Mouse (Mus musculus) liver, embryonic 12.5 days (tissue): ENCODE measurements at regions not wholly inside any gene's neighbourhood (a gene's known extent, or its start where the extent isn't known, plus 50 kb on each side); places are given as distances from the start of the nearest gene placed in this dataset.

Experiments
- ATAC-seq: fragments of 200-750 bp; cut with Nextera tagmentation; 2 replicates; pipeline ENCODE4 v1.8.0; 2017; ENCODE audit warnings: moderate number of reproducible peaks, mild to moderate bottlenecking, moderate library complexity
- H3K27ac ChIP-seq: fragments of 300-500 bp; sonication (generic); 2 replicates; pipeline ENCODE4 v1.5.1; 2016; ENCODE audit warnings: mild to moderate bottlenecking
- H3K27me3 ChIP-seq: fragments of 300-500 bp; sonication (generic); replicated peaks from 2 replicates; pipeline ENCODE4 v1.6.1; 2016; ENCODE audit warnings: mild to moderate bottlenecking, moderate library complexity
- H3K36me3 ChIP-seq: fragments of 300-500 bp; sonication (generic); 2 replicates; pipeline ENCODE4 v1.6.1; 2016; ENCODE audit warnings: mild to moderate bottlenecking, moderate library complexity
- H3K4me1 ChIP-seq: fragments of 300-500 bp; sonication (generic); 2 replicates; pipeline ENCODE4 v1.6.1; 2016
- H3K4me2 ChIP-seq: fragments of 300-500 bp; sonication (generic); 2 replicates; pipeline ENCODE4 v1.6.1; 2016; ENCODE audit warnings: mild to moderate bottlenecking, moderate library complexity
- H3K4me3 ChIP-seq: fragments of 300-500 bp; sonication (generic); 2 replicates; pipeline ENCODE4 v1.5.1; 2016; ENCODE audit warnings: mild to moderate bottlenecking, moderate library complexity
- H3K9ac ChIP-seq: fragments of 300-500 bp; sonication (generic); 2 replicates; pipeline ENCODE4 v1.6.1; 2016; ENCODE audit warnings: mild to moderate bottlenecking, moderate library complexity
- H3K9me3 ChIP-seq: fragments of 300-500 bp; sonication (generic); replicated peaks from 2 replicates; pipeline ENCODE4 v1.6.1; 2016; ENCODE audit warnings: mild to moderate bottlenecking, moderate library complexity
- WGBS: fragments of 180-500 bp; shearing (Covaris S2); methylation state at CpG from one replicate; pipeline ENCODE4 v1.1.7; 2016; ENCODE audit not compliant: insufficient replicate concordance; 5-methylcytosine and 5-hydroxymethylcytosine counted together

DNA sequence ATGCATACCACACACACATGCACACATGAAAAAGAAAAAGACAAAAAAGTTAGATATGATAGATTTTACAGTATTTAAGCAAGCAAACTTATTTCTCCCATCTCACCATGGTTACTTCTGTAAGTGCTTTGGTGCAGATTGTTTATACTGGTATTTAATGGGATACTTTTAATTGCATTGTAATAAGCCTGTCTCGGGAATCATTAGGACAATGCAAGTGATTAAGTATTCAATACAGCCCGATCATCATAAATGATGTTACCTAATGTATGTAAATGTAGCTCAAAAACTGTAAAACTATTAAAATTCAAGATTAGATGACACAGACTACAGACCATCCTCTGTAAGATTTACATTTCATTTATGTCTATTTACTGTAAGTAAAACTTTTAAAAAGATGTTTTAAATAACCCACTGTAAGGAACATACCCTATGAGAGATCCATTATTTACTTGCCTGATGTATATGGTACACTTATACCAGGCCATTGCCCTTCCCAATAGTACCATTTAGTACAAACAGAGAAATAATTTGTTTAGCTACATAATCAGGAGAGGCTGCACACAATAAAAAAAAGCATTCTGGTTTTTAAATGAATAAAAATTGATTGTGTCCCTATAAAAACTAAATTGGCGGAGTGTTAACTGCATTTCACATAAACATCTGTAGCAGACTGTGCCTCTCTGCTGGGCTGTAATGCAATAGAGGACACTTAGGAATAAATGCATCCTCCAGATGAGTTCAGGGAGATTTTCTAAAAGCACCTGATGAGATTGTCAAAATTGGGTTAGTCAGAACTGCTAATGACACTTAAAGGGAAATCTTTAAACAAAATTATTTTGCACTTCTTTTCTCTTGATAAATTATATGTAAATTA, 1722.9 kb downstream of the 4930444P10Rik start:
- H3K4me1 ChIP-seq = no peaks in the 10 kb centered on the region
- H3K27me3 ChIP-seq = no peaks in the 10 kb centered on the region
- ATAC-seq = no peak
- H3K4me3 ChIP-seq = no peak overlapping the region
- H3K27ac ChIP-seq = no peak overlapping the region
- WGBS = 64% methylated on average over 3 of the region's 3 CpGs
- no peaks in the 10 kb centered on the region for H3K36me3 ChIP-seq
- H3K4me2 ChIP-seq = no peak overlapping the region
- H3K9me3 ChIP-seq = no peaks in the 10 kb centered on the region
- H3K9ac ChIP-seq = no peak overlapping the region

DNA sequence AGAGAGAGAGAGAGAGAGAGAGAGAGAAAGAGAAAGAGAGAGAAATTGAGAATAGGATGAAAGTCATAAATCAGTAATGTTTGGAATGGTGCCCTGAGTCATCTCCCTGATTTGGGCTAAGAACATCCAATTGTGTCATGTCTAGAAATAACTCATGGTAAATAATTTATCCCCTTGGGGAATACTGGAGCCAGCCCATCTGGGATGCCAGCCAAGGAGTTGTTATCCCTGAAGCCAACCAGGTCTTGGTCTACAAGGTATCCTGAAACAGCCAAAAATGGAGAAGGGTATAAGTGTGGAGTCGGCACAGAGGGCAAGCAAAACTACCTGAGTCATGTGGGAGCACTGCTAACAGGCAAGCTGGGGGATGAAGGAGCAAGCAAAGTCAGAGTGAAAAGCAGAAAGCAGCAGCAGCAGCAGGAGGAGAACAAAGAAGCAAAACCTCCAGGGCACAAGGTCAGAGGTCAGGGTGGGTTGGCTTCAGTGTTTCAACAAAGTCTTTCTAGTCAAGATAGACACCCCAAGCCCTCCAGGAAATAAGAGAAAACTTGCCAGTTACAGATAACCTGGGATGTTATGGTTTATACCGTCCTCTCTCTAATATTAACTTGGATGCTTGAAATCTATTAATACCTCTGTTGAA, 1733.0 kb downstream of the 4930444P10Rik start:
- no peaks in the 10 kb centered on the region for H3K9me3 ChIP-seq
- H3K9ac ChIP-seq = no peak overlapping the region
- no peak overlapping the region for H3K4me2 ChIP-seq
- H3K27ac ChIP-seq = no peak overlapping the region
- no peaks in the 10 kb centered on the region for H3K36me3 ChIP-seq
- 45% methylated on average over 2 of the region's 2 CpGs for WGBS
- no peaks in the 10 kb centered on the region for H3K27me3 ChIP-seq
- H3K4me1 ChIP-seq = no peaks in the 10 kb centered on the region
- no peak overlapping the region for H3K4me3 ChIP-seq
- no peak for ATAC-seq
